Mouse (Mus musculus): ENCODE data around the gene Rbbp5.

Rbbp5 gene

GRCm38 (mm10) chr1:132540701-132541100 is 63.5 kb downstream of the Rbbp5 start:
- no peak for DNase-seq (ENCODE audit: extremely low read depth, insufficient read length, low spot score)

- DNase-seq (ENCODE audit: extremely low read depth, insufficient read length, low spot score), result no peak
Measured at GRCm38 (mm10) chr1:132541171-132541823, 64.1 kb downstream of the Rbbp5 start.

- DNase-seq (ENCODE audit: extremely low read depth, insufficient read length, low spot score), result no peak
Measured at GRCm38 (mm10) chr1:132541824-132542599, 64.8 kb downstream of the Rbbp5 start.

GRCm38 (mm10) chr1:132542762-132543306 is 65.7 kb downstream of the Rbbp5 start, which contains the start of gene Cntn2:
Gene Cntn2, minus strand, starts transcription at chr1:132543256.
- no peak for DNase-seq (ENCODE audit: extremely low read depth, insufficient read length, low spot score)

- DNase-seq (ENCODE audit: extremely low read depth, insufficient read length, low spot score), result no peak
Measured at GRCm38 (mm10) chr1:132543789-132544188, 66.6 kb downstream of the Rbbp5 start.
